Mouse (Mus musculus): ENCODE results near the gene Pkm. TPM values are rescaled to one million over a fixed set of nuclear protein-coding genes. Genes with fewer than 3 reads are reported as not detected.

The Pkm gene
- polyA plus RNA-seq, 1 experiment from 2014 or later, result 2,716 TPM

DNA sequence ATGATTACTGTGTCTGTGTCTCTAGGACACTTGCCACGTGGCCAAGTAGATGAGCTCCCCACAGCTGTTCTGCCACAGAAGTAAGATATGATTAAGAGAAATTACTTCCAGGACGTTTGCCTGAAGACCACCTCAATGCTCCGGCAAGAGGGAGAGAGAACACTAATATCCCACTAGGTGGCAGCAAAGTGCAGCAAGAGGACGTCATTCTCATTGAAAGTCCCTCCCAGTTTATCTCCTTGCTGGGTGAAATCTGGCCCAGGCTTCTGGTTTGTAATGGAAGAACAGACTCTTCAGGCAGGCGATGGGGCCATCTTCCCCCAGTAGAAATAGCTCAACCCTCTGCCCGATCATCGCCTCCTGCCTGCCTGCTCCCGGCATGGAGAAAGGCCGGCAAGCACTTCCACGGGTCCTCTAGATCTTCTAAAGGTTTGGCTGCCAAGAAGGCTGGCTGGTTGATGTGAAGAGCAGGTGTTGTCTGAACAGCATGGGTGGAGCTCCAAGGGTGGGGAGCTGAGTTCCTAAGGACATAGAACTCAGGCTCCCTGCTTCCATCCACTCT lies 67.0 kb downstream of the Pkm start:
- no peak overlapping the region for H3K27ac ChIP-seq (replicated peaks)

DNA sequence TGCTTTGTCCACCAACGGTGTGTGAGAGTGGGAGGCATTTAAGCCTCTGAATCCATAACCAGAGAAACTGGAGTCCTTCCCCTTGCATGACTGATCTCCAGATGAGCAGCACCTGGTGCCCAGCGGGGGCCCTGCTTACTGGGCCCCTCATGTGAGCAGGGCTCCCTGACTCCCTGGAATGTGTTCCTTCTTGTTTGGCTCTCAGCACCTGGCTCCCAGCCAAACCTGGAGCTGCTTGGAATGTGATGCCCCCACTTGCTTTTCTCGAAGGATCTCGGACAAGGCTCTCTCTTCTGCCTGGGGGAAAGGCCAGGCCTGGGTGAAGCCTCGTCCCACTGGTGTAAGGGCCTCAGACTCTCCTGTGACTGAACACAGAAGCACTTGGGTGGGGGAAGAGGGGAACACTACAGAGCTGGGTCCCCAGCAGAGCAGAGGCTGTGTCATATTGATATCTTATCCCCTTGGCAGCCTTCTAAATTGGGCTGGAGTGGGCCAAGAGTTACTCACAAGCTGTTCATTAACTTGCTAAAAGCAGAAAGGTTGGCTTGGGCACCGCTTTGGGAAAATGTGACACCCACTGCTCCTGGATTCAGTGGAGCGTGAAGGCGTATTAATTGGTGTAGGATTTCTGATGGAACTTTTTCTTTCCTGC lies 67.7 kb downstream of the Pkm start:
- H3K9me3 ChIP-seq, result no peaks in the 10 kb centered on the region
- no peak for DNase-seq (ENCODE audit: low spot score)
- 0 out of 2 replicates have a peak, but pooled peaks cover 5% of the 10 kb centered on the region for H3K27me3 ChIP-seq (replicated peaks; ENCODE audit: low read depth, poor library complexity, severe bottlenecking)
- peaks cover 13% of the 10 kb centered on the region for H3K4me1 ChIP-seq
- H3K27ac ChIP-seq (replicated peaks), result no peak overlapping the region; the same call in 1 of the 2 replicates
- H3K4me3 ChIP-seq, result no peak overlapping the region
- 71% methylated on average over 8 of the region's 8 CpGs for WGBS
- H3K36me3 ChIP-seq (replicated peaks), result no peaks in the 10 kb centered on the region

More for the DNA sequence above, 67.0 kb downstream of the Pkm start:
- Histone ChIP-seq H3K36me3 (replicated peaks) (no peaks in the 10 kb centered on the region), H3K4me1 (peaks cover 13% of the 10 kb centered on the region), H3K9me3 (no peaks in the 10 kb centered on the region), H3K4me3 (no peak overlapping the region), H3K27me3 (replicated peaks; ENCODE audit: low read depth, poor library complexity, severe bottlenecking) (0 out of 2 replicates have a peak, but pooled peaks cover 5% of the 10 kb centered on the region)
- WGBS, result 24% methylated on average over 10 of the region's 10 CpGs
- DNase-seq (ENCODE audit: low spot score), result peak; percentile 75

DNA sequence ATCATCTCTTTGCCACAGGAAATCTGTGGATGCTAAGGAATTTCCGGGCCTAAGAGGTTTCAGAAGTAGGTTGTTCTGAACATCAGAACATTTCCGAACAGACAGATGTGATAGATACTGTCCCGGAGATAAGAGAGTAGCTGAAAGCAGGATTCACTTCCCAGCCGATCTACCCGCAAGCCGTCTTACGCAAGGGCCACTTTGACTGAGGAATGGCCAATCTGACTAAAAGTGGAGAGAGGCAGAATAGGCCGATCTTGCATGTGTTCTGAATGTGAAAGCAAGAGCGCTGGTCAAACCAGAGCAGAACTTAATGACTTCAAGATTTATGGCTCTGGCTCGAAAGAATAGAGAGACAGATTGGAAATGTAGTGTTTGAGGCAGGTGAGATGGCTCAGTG lies 69.3 kb downstream of the Pkm start:
- Histone ChIP-seq H3K9me3 (no peaks in the 10 kb centered on the region), H3K4me1 (peaks cover 13% of the 10 kb centered on the region), H3K4me3 (no peak overlapping the region), H3K36me3 (replicated peaks) (no peaks in the 10 kb centered on the region), H3K27ac (replicated peaks) (no peak overlapping the region), H3K27me3 (replicated peaks; ENCODE audit: low read depth, poor library complexity, severe bottlenecking) (0 out of 2 replicates have a peak, but pooled peaks cover 5% of the 10 kb centered on the region)
- no peak for DNase-seq (ENCODE audit: low spot score)
- WGBS, result 89% methylated on average over 10 of the region's 10 CpGs

GRCm38 (mm10) chr9:59727569-59728286 lies 71.6 kb downstream of the Pkm start:
- Histone ChIP-seq H3K9me3 (no peaks in the 10 kb centered on the region), H3K27ac (replicated peaks) (no peak overlapping the region), H3K4me1 (peaks cover 13% of the 10 kb centered on the region), H3K36me3 (replicated peaks) (no peaks in the 10 kb centered on the region), H3K4me3 (no peak overlapping the region), H3K27me3 (replicated peaks; ENCODE audit: low read depth, poor library complexity, severe bottlenecking) (no peaks in the 10 kb centered on the region)
- no peak for DNase-seq (ENCODE audit: low spot score)
- WGBS, result 86% methylated on average over 11 of the region's 11 CpGs

Other genes with a start within 250 kb of the Pkm start
- gene Arih1, start 169.8 kb upstream of the Pkm start, polyA plus RNA-seq (2016; fragmentation: Nextera tagmentation; extraction: Ambion mirVana), result 18.7 and 19.5 TPM in 2 replicates
- 42.5 and 43.2 TPM in 2 replicates for gene Hexa, start 116.8 kb upstream of the Pkm start, polyA plus RNA-seq (2016; fragmentation: Nextera tagmentation; extraction: Ambion mirVana)
- not detected in 2 replicates for gene Tmem202, start 116.5 kb upstream of the Pkm start, polyA plus RNA-seq (2016; fragmentation: Nextera tagmentation; extraction: Ambion mirVana)
- 1.3 TPM in 2 replicates for gene Celf6, start 78.5 kb upstream of the Pkm start, polyA plus RNA-seq (2016; fragmentation: Nextera tagmentation; extraction: Ambion mirVana)
- gene Parp6, start 39.1 kb upstream of the Pkm start, polyA plus RNA-seq (2016; fragmentation: Nextera tagmentation; extraction: Ambion mirVana), result 37.7 and 40.8 TPM in 2 replicates
- 0.24 and 0.64 TPM in 2 replicates for gene Gramd2, start 23.8 kb downstream of the Pkm start, polyA plus RNA-seq (2016; fragmentation: Nextera tagmentation; extraction: Ambion mirVana)
- gene Senp8, start 94.3 kb downstream of the Pkm start, polyA plus RNA-seq (2016; fragmentation: Nextera tagmentation; extraction: Ambion mirVana), result 15.6 and 17.4 TPM in 2 replicates
- 10.1 and 11.1 TPM in 2 replicates for gene Myo9a, start 94.5 kb downstream of the Pkm start, polyA plus RNA-seq (2016; fragmentation: Nextera tagmentation; extraction: Ambion mirVana)